Mouse (Mus musculus): Measurements from ENCODE around the gene Prrc2a. TPM values are rescaled to one million over a fixed set of nuclear protein-coding genes. Genes with fewer than 3 reads are reported as not detected.

The Prrc2a gene
- polyA plus RNA-seq, 1 experiment from 2014 or later: 125 TPM

Small RNA genes lying within 50 kb of the gene (microRNA-seq; reads per million reads assigned to microRNA genes)
- gene Mir6973a (not detected), gene Mir6974 (not detected)

Other genes with a start within 250 kb of the Prrc2a start
- gene Neu1, start 233.6 kb downstream of the Prrc2a start, polyA plus RNA-seq (2015; fragmentation: Nextera tagmentation; extraction: Ambion mirVana): 36.7 and 40.6 TPM in 2 replicates
- gene Hspa1b, start 205.7 kb downstream of the Prrc2a start, polyA plus RNA-seq (2015; fragmentation: Nextera tagmentation; extraction: Ambion mirVana): 0.94 and 1.4 TPM in 2 replicates
- 0.27 TPM in 1 of 2 replicates, not detected in the other for gene Gm20481, start 195.0 kb downstream of the Prrc2a start, polyA plus RNA-seq (2015; fragmentation: Nextera tagmentation; extraction: Ambion mirVana)
- gene Hspa1a, start 192.7 kb downstream of the Prrc2a start, polyA plus RNA-seq (2015; fragmentation: Nextera tagmentation; extraction: Ambion mirVana): 13.7 and 16.3 TPM in 2 replicates
- gene Hspa1l, start 192.2 kb downstream of the Prrc2a start, polyA plus RNA-seq (2015; fragmentation: Nextera tagmentation; extraction: Ambion mirVana): 0.96 and 1.4 TPM in 2 replicates
- gene Lsm2, start 183.0 kb downstream of the Prrc2a start, polyA plus RNA-seq (2015; fragmentation: Nextera tagmentation; extraction: Ambion mirVana): 145 and 146 TPM in 2 replicates
- 81.1 and 82.1 TPM in 2 replicates for gene Vars, start 163.9 kb downstream of the Prrc2a start, polyA plus RNA-seq (2015; fragmentation: Nextera tagmentation; extraction: Ambion mirVana)
- 0.26 and 0.42 TPM in 2 replicates for gene Vwa7, start 148.3 kb downstream of the Prrc2a start, polyA plus RNA-seq (2015; fragmentation: Nextera tagmentation; extraction: Ambion mirVana)
- gene Sapcd1, start 136.9 kb downstream of the Prrc2a start, polyA plus RNA-seq (2015; fragmentation: Nextera tagmentation; extraction: Ambion mirVana): 14.2 and 14.3 TPM in 2 replicates
- 3.9 and 4.2 TPM in 2 replicates for gene Msh5, start 118.2 kb downstream of the Prrc2a start, polyA plus RNA-seq (2015; fragmentation: Nextera tagmentation; extraction: Ambion mirVana)
- 396 and 441 TPM in 2 replicates for gene Clic1, start 114.9 kb downstream of the Prrc2a start, polyA plus RNA-seq (2015; fragmentation: Nextera tagmentation; extraction: Ambion mirVana)
- gene Ddah2, start 105.9 kb downstream of the Prrc2a start, polyA plus RNA-seq (2015; fragmentation: Nextera tagmentation; extraction: Ambion mirVana): 190 and 193 TPM in 2 replicates
- gene Ly6g6c, start 99.5 kb downstream of the Prrc2a start, polyA plus RNA-seq (2015; fragmentation: Nextera tagmentation; extraction: Ambion mirVana): 50.6 and 109 TPM in 2 replicates
- gene Mpig6b, start 98.7 kb downstream of the Prrc2a start, polyA plus RNA-seq (2015; fragmentation: Nextera tagmentation; extraction: Ambion mirVana): 0.48 and 1.0 TPM in 2 replicates
- 32.3 and 49.2 TPM in 2 replicates for gene Ly6g6e, start 88.0 kb downstream of the Prrc2a start, polyA plus RNA-seq (2015; fragmentation: Nextera tagmentation; extraction: Ambion mirVana)
- 3.2 and 4.1 TPM in 2 replicates for gene Ly6g6d, start 86.8 kb downstream of the Prrc2a start, polyA plus RNA-seq (2015; fragmentation: Nextera tagmentation; extraction: Ambion mirVana)
- gene Ly6g6f, start 79.3 kb downstream of the Prrc2a start, polyA plus RNA-seq (2015; fragmentation: Nextera tagmentation; extraction: Ambion mirVana): 0.46 and 0.54 TPM in 2 replicates
- 95.8 and 97.9 TPM in 2 replicates for gene Abhd16a, start 75.6 kb downstream of the Prrc2a start, polyA plus RNA-seq (2015; fragmentation: Nextera tagmentation; extraction: Ambion mirVana)
- not detected in 2 replicates for gene Ly6g5c, start 56.6 kb downstream of the Prrc2a start, polyA plus RNA-seq (2015; fragmentation: Nextera tagmentation; extraction: Ambion mirVana)
- 0.53 and 0.89 TPM in 2 replicates for gene Ly6g5b, start 49.5 kb downstream of the Prrc2a start, polyA plus RNA-seq (2015; fragmentation: Nextera tagmentation; extraction: Ambion mirVana)
- gene Gpank1, start 43.4 kb downstream of the Prrc2a start, polyA plus RNA-seq (2015; fragmentation: Nextera tagmentation; extraction: Ambion mirVana): 18.1 and 19.4 TPM in 2 replicates
- 245 and 269 TPM in 2 replicates for gene Csnk2b, start 42.8 kb downstream of the Prrc2a start, polyA plus RNA-seq (2015; fragmentation: Nextera tagmentation; extraction: Ambion mirVana)
- gene D17H6S53E, start 38.5 kb downstream of the Prrc2a start, polyA plus RNA-seq (2015; fragmentation: Nextera tagmentation; extraction: Ambion mirVana): 11.7 and 14.2 TPM in 2 replicates
- gene Apom, start 32.8 kb downstream of the Prrc2a start, polyA plus RNA-seq (2015; fragmentation: Nextera tagmentation; extraction: Ambion mirVana): 24.9 and 34.0 TPM in 2 replicates
- 41.2 and 48.4 TPM in 2 replicates for gene Bag6, start 29.7 kb downstream of the Prrc2a start, polyA plus RNA-seq (2015; fragmentation: Nextera tagmentation; extraction: Ambion mirVana)
- 19.9 and 20.2 TPM in 2 replicates for gene Aif1, start 11.2 kb upstream of the Prrc2a start, polyA plus RNA-seq (2015; fragmentation: Nextera tagmentation; extraction: Ambion mirVana)
- gene Lst1, start 23.5 kb upstream of the Prrc2a start, polyA plus RNA-seq (2015; fragmentation: Nextera tagmentation; extraction: Ambion mirVana): 28.1 and 29.9 TPM in 2 replicates
- gene Ltb, start 29.5 kb upstream of the Prrc2a start, polyA plus RNA-seq (2015; fragmentation: Nextera tagmentation; extraction: Ambion mirVana): 2.0 TPM in 2 replicates
- gene Tnf, start 37.1 kb upstream of the Prrc2a start, polyA plus RNA-seq (2015; fragmentation: Nextera tagmentation; extraction: Ambion mirVana): 0.32 TPM in 1 of 2 replicates, not detected in the other
- gene Lta, start 40.5 kb upstream of the Prrc2a start, polyA plus RNA-seq (2015; fragmentation: Nextera tagmentation; extraction: Ambion mirVana): 0.44 and 0.46 TPM in 2 replicates
- 0.27 TPM in 1 of 2 replicates, not detected in the other for gene Gm16181, start 55.9 kb upstream of the Prrc2a start, polyA plus RNA-seq (2015; fragmentation: Nextera tagmentation; extraction: Ambion mirVana)
- 6.0 and 6.8 TPM in 2 replicates for gene Atp6v1g2, start 68.8 kb upstream of the Prrc2a start, polyA plus RNA-seq (2015; fragmentation: Nextera tagmentation; extraction: Ambion mirVana)
- 6.4 and 8.8 TPM in 2 replicates for gene Nfkbil1, start 70.9 kb upstream of the Prrc2a start, polyA plus RNA-seq (2015; fragmentation: Nextera tagmentation; extraction: Ambion mirVana)
- 340 and 353 TPM in 2 replicates for gene Ddx39b, start 76.8 kb upstream of the Prrc2a start, polyA plus RNA-seq (2015; fragmentation: Nextera tagmentation; extraction: Ambion mirVana)
- 169 and 219 TPM in 2 replicates for gene H2-D1, start 97.8 kb upstream of the Prrc2a start, polyA plus RNA-seq (2015; fragmentation: Nextera tagmentation; extraction: Ambion mirVana)
- 0.74 and 0.75 TPM in 2 replicates for gene H2-Q1, start 155.5 kb upstream of the Prrc2a start, polyA plus RNA-seq (2015; fragmentation: Nextera tagmentation; extraction: Ambion mirVana)
- gene H2-Q2, start 177.3 kb upstream of the Prrc2a start, polyA plus RNA-seq (2015; fragmentation: Nextera tagmentation; extraction: Ambion mirVana): 15.0 and 16.3 TPM in 2 replicates
- gene H2-Q4, start 214.7 kb upstream of the Prrc2a start, polyA plus RNA-seq (2015; fragmentation: Nextera tagmentation; extraction: Ambion mirVana): 2.2 and 2.6 TPM in 2 replicates

Data from stomach, embryonic 16.5 days (tissue).